Comparison of ENCODE assay signal across 7 mouse cellular contexts in genomic region chr4:137861461-137862011, GRCm38 (mm10). TPM values are rescaled to one million over a fixed set of nuclear protein-coding genes. Genes with fewer than 3 reads are reported as not detected.
DNase-seq lines count a peak whose midpoint lies in the region; ATAC-seq and TF ChIP-seq lines count a peak whose summit lies in the region.

No protein-coding gene starts in this region.

- peaks cover 12% of the 10 kb centered on the region for H3K4me1 ChIP-seq in embryonic fibroblast, embryonic 13.5 days (ENCODE audit: control insufficient read depth, insufficient read depth, low read length)
- H3K4me1 ChIP-seq in kidney, embryonic 14.5 days (ENCODE audit: control insufficient read depth, insufficient read depth, low read length): peaks cover 26% of the 10 kb centered on the region

- H3K9me3 ChIP-seq in kidney, embryonic 14.5 days (ENCODE audit: control insufficient read depth, low read length): no peaks in the 10 kb centered on the region

- H3K4me3 ChIP-seq in embryonic fibroblast, embryonic 13.5 days (ENCODE audit: insufficient read depth, low read length): peak overlapping the region; percentile 62
- H3K4me3 ChIP-seq in kidney, embryonic 14.5 days (ENCODE audit: low read length): peak overlapping the region; percentile 68

- peak overlapping the region; percentile 7; the same call in 1 of the 2 replicates for H3K27ac ChIP-seq in embryonic fibroblast, embryonic 13.5 days (ENCODE audit: insufficient read depth, low read length)
- H3K27ac ChIP-seq in kidney, embryonic 14.5 days (ENCODE audit: low read depth, low read length): no peak overlapping the region; the same call in 1 of the 2 replicates

- DNase-seq in 416B (ENCODE audit: low read depth): peak; percentile 87
- DNase-seq in CD4-positive helper T cell, adult 2 months (ENCODE audit: low read depth, low spot score): peak; percentile 87
- peak; percentile 53 for DNase-seq in lung, postnatal 25 days (ENCODE audit: low spot score)
- peak; percentile 30 to 59 for DNase-seq in spleen, postnatal 10 days (ENCODE audit: low spot score in 2 of 2)
- no peak for DNase-seq in cerebellum, adult 9-10 months

- 22% methylated on average over 17 of the region's 17 CpGs for WGBS in kidney, embryonic 14.5 days

- no peak for TF ChIP-seq POLR2A in embryonic fibroblast, embryonic 13.5 days (IDR thresholded peaks at IDR 0.05; ENCODE audit: low read depth, low read length)

- H3K27me3 ChIP-seq in kidney, embryonic 14.5 days (ENCODE audit: control insufficient read depth, insufficient read depth, low read length): no peaks in the 10 kb centered on the region

- TF ChIP-seq CTCF in embryonic fibroblast, embryonic 13.5 days (IDR thresholded peaks at IDR 0.05; ENCODE audit: borderline replicate concordance, insufficient read depth, low read length): no peak

- H3K36me3 ChIP-seq in kidney, embryonic 14.5 days (ENCODE audit: control insufficient read depth, insufficient read depth, low read length): no peaks in the 10 kb centered on the region

- H3K9ac ChIP-seq in kidney, embryonic 14.5 days (ENCODE audit: low read depth, low read length): peak overlapping the region; percentile 60

- peak; percentile 70 for ATAC-seq in kidney, embryonic 14.5 days (ENCODE audit: low FRiP score, low TSS enrichment)

- H3K4me2 ChIP-seq in kidney, embryonic 14.5 days (replicated peaks; ENCODE audit: low read depth, low read length): peak overlapping the region; percentile 70

RNA-seq across cellular contexts. Expression of gene Ece1, which starts 0.5 kb away (rescaled TPM):
- 65.4 and 94.5 TPM in 2 replicates for polyA plus RNA-seq in embryonic fibroblast, embryonic 13.5 days (2011; ENCODE audit: insufficient read length, low read depth, missing spikeins)
- 35.0 and 69.0 TPM in 2 replicates for polyA plus RNA-seq in kidney, embryonic 14.5 days (2014; fragmentation: Nextera tagmentation; extraction: Ambion mirVana)
